Mouse (Mus musculus) cortical plate, adult 2 months (tissue): ENCODE results near the gene Stkld1.

Source experiments
- CTCF ChIP-seq: fragments of 200-500 bp; IDR thresholded peaks from 2 replicates; pipeline ENCODE4 v1.5.1; 2011; ENCODE audit warnings: mild to moderate bottlenecking, control low read depth, low read length; ENCODE audit not compliant: insufficient read depth; ENCODE audit errors: extremely low read depth
- POLR2A ChIP-seq: fragments of 200-500 bp; IDR thresholded peaks from 2 replicates; pipeline ENCODE4 v1.6.1; 2011; ENCODE audit warnings: mild to moderate bottlenecking, low read length, control low read depth; ENCODE audit not compliant: insufficient read depth; ENCODE audit errors: extremely low read depth

DNA sequence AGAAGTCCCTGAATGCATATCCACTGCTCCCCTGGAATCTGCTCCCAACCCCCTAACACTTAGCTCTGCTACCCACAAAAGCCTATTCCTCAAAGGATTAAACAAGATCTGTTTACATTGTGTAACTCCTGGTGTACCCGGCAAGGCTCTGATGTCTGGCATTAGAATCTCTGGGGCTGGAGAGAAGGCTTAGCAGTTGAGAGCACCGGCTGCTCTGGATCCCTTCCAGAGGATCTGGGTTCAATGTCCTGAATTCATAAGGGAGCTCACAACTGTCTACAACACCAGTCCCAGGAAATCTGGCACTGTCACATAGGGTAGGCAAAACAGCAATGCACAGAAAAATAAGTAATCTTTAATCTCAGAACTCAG, 23.6 kb downstream of the Stkld1 start:
- TF ChIP-seq CTCF (no peak), POLR2A (no peak)
